Mouse (Mus musculus) CH12.LX (cell line): ENCODE measurements around the gene Flad1. TPM values are rescaled to one million over a fixed set of nuclear protein-coding genes. Genes with fewer than 3 reads are reported as not detected.

Experiments used
- DNase-seq: peaks from one replicate; pipeline ENCODE4 v3.0.0-alpha.2; 2013; ENCODE audit errors: extremely low read depth
- H3K27ac ChIP-seq: 2 replicates; pipeline ENCODE4 v1.5.1; 2012; ENCODE audit warnings: low read depth, mild to moderate bottlenecking, control low read depth, moderate library complexity; ENCODE audit not compliant: insufficient read depth
- H3K27me3 ChIP-seq: replicated peaks from 2 replicates; pipeline ENCODE3; 2012; ENCODE audit warnings: inconsistent platforms
- H3K36me3 ChIP-seq, 2 experiments: replicated peaks in 1 of 2; 2 replicates each; pipeline versions ENCODE3 to v1.6.1; 2012; ENCODE audit warnings: inconsistent platforms in 1 of 2, low read length in 1 of 2, mild to moderate bottlenecking in 1 of 2, mixed read lengths in 1 of 2, moderate library complexity in 1 of 2; ENCODE audit not compliant: control insufficient read depth in 1 of 2, insufficient read depth in 1 of 2
- H3K4me1 ChIP-seq, 2 experiments: 2 replicates each; pipeline ENCODE4 v1.6.1; 2012; ENCODE audit warnings: inconsistent platforms in 1 of 2, moderate library complexity in 1 of 2; ENCODE audit not compliant: insufficient read depth in 2 of 2, control insufficient read depth in 1 of 2
- H3K4me2 ChIP-seq: 2 replicates; pipeline ENCODE4 v1.6.1; 2012; ENCODE audit warnings: low read depth, mild to moderate bottlenecking, control low read depth; ENCODE audit not compliant: poor library complexity, insufficient read depth, severe bottlenecking
- H3K4me3 ChIP-seq, 3 experiments: fragments of 150-350 bp in 1 of 3; sonication (generic) in 1 of 3; replicated peaks in 1 of 3; 2 replicates each; pipeline versions ENCODE3 to v1.5.1; 2011 to 2012; ENCODE audit warnings: low read depth in 2 of 3, low read length in 2 of 3, mild to moderate bottlenecking in 2 of 3, moderate library complexity in 2 of 3, control low read depth in 1 of 3, improper control_type of control experiment in 1 of 3, inconsistent platforms in 1 of 3, mixed read lengths in 1 of 3; ENCODE audit not compliant: poor library complexity in 1 of 3
- H3K79me2 ChIP-seq: replicated peaks from 2 replicates; pipeline ENCODE4 v1.6.1; 2012; ENCODE audit warnings: mild to moderate bottlenecking, moderate library complexity; ENCODE audit not compliant: control insufficient read depth, poor library complexity, insufficient read depth, severe bottlenecking; ENCODE audit errors: extremely low read depth
- H3K9ac ChIP-seq: 2 replicates; pipeline ENCODE4 v1.6.1; 2012; ENCODE audit warnings: low read depth, mild to moderate bottlenecking, control low read depth, moderate library complexity; ENCODE audit not compliant: insufficient read depth
- H3K9me3 ChIP-seq: replicated peaks from 2 replicates; pipeline ENCODE3; 2012; ENCODE audit warnings: low read length, inconsistent platforms, mixed read lengths
- BHLHE40 ChIP-seq: IDR thresholded peaks from 2 replicates; pipeline ENCODE4 v1.6.1; 2011; ENCODE audit warnings: mild to moderate bottlenecking, low read depth, low read length, improper control_type of control experiment
- CHD1 ChIP-seq: IDR thresholded peaks from 2 replicates; pipeline ENCODE4 v1.6.1; 2012; ENCODE audit warnings: low read depth, low read length, improper control_type of control experiment, inconsistent platforms
- CHD2 ChIP-seq: IDR thresholded peaks from 2 replicates; pipeline ENCODE4 v1.6.1; 2011; ENCODE audit warnings: low read length, improper control_type of control experiment
- CTCF ChIP-seq, 2 experiments: IDR thresholded peaks in 1 of 2; conservative IDR thresholded peaks in 1 of 2; 2 replicates each; pipeline ENCODE4 v1.5.1; 2011 to 2012; ENCODE audit warnings: low read depth in 2 of 2, low read length in 2 of 2, improper control_type of control experiment in 1 of 2, inconsistent platforms in 1 of 2, mild to moderate bottlenecking in 1 of 2, moderate library complexity in 1 of 2
- E2F4 ChIP-seq: IDR thresholded peaks from 2 replicates; pipeline ENCODE4 v1.6.1; 2011; ENCODE audit warnings: low read depth, low read length, improper control_type of control experiment; ENCODE audit not compliant: insufficient replicate concordance
- ELF1 ChIP-seq: IDR thresholded peaks from 2 replicates; pipeline ENCODE4 v1.6.1; 2014; ENCODE audit warnings: low read depth, mild to moderate bottlenecking, inconsistent platforms, low read length, improper control_type of control experiment
- EP300 ChIP-seq: IDR thresholded peaks from 2 replicates; pipeline ENCODE4 v1.6.1; 2011; ENCODE audit warnings: low read length, improper control_type of control experiment
- ETS1 ChIP-seq: conservative IDR thresholded peaks from 2 replicates; pipeline ENCODE4 v1.6.1; 2012; ENCODE audit warnings: low read depth, mild to moderate bottlenecking, inconsistent platforms, low read length, improper control_type of control experiment, moderate library complexity
- GABPA ChIP-seq: IDR thresholded peaks from 2 replicates; pipeline ENCODE4 v1.6.1; 2012; ENCODE audit warnings: low read depth, low read length, improper control_type of control experiment, inconsistent platforms; ENCODE audit not compliant: insufficient replicate concordance
- HCFC1 ChIP-seq: IDR thresholded peaks from 2 replicates; pipeline ENCODE4 v1.6.1; 2012; ENCODE audit warnings: low read depth, mild to moderate bottlenecking, inconsistent platforms, low read length, improper control_type of control experiment
- IRF4 ChIP-seq: IDR thresholded peaks from 2 replicates; pipeline ENCODE4 v1.6.1; 2014; ENCODE audit warnings: low read depth, mild to moderate bottlenecking, inconsistent platforms, low read length, improper control_type of control experiment
- JUN ChIP-seq: IDR thresholded peaks from 2 replicates; pipeline ENCODE4 v1.6.1; 2011; ENCODE audit warnings: low read depth, mild to moderate bottlenecking, low read length, improper control_type of control experiment, moderate library complexity; ENCODE audit not compliant: insufficient read depth
- JUND ChIP-seq: conservative IDR thresholded peaks from 2 replicates; pipeline ENCODE4 v1.6.1; 2011; ENCODE audit warnings: low read depth, low read length, improper control_type of control experiment
- KAT2A ChIP-seq: IDR thresholded peaks from 2 replicates; pipeline ENCODE4 v1.6.1; 2012; ENCODE audit warnings: low read length, improper control_type of control experiment, inconsistent platforms; ENCODE audit not compliant: insufficient replicate concordance
- MAFK ChIP-seq: IDR thresholded peaks from 2 replicates; pipeline ENCODE4 v1.6.1; 2011; ENCODE audit warnings: low read length, improper control_type of control experiment; ENCODE audit not compliant: insufficient replicate concordance
- MAX ChIP-seq: IDR thresholded peaks from 2 replicates; pipeline ENCODE4 v1.6.1; 2011; ENCODE audit warnings: low read length, improper control_type of control experiment
- MAZ ChIP-seq: IDR thresholded peaks from 2 replicates; pipeline ENCODE4 v1.6.1; 2012; ENCODE audit warnings: low read depth, mild to moderate bottlenecking, inconsistent platforms, low read length, improper control_type of control experiment, moderate library complexity
- MEF2A ChIP-seq: IDR thresholded peaks from 2 replicates; pipeline ENCODE4 v1.6.1; 2014; ENCODE audit warnings: low read depth, mild to moderate bottlenecking, inconsistent platforms, low read length, improper control_type of control experiment, borderline replicate concordance
- MXI1 ChIP-seq: IDR thresholded peaks from 2 replicates; pipeline ENCODE4 v1.6.1; 2011; ENCODE audit warnings: mild to moderate bottlenecking, low read depth, low read length, improper control_type of control experiment
- MYC ChIP-seq: IDR thresholded peaks from 2 replicates; pipeline ENCODE4 v1.6.1; 2011; ENCODE audit warnings: low read depth, mild to moderate bottlenecking, improper control_type of control experiment, low read length
- NELFE ChIP-seq: IDR thresholded peaks from 2 replicates; pipeline ENCODE4 v1.6.1; 2011; ENCODE audit warnings: low read depth, low read length, improper control_type of control experiment
- NRF1 ChIP-seq: IDR thresholded peaks from 2 replicates; pipeline ENCODE4 v1.6.1; 2014; ENCODE audit warnings: low read depth, mild to moderate bottlenecking, inconsistent platforms, low read length, improper control_type of control experiment, moderate library complexity
- PAX5 ChIP-seq: IDR thresholded peaks from 2 replicates; pipeline ENCODE4 v1.6.1; 2012; ENCODE audit warnings: low read length, inconsistent platforms, mixed read lengths
- POLR2A ChIP-seq: IDR thresholded peaks from 2 replicates; pipeline ENCODE4 v1.6.1; 2011; ENCODE audit warnings: low read depth, mild to moderate bottlenecking, improper control_type of control experiment, low read length
- POLR2AphosphoS2 ChIP-seq: IDR thresholded peaks from 2 replicates; pipeline ENCODE4 v1.6.1; 2011; ENCODE audit warnings: low read depth, low read length, improper control_type of control experiment
- RAD21 ChIP-seq: IDR thresholded peaks from 2 replicates; pipeline ENCODE4 v1.6.1; 2011; ENCODE audit warnings: low read depth, mild to moderate bottlenecking, low read length, improper control_type of control experiment, moderate library complexity
- RCOR1 ChIP-seq: conservative IDR thresholded peaks from 2 replicates; pipeline ENCODE4 v1.6.1; 2012; ENCODE audit warnings: low read depth, mild to moderate bottlenecking, inconsistent platforms, low read length, improper control_type of control experiment
- SIN3A ChIP-seq: IDR thresholded peaks from 2 replicates; pipeline ENCODE4 v1.6.1; 2012; ENCODE audit warnings: low read length, improper control_type of control experiment, inconsistent platforms
- SMC3 ChIP-seq: IDR thresholded peaks from 2 replicates; pipeline ENCODE4 v1.6.1; 2011; ENCODE audit warnings: low read depth, low read length, improper control_type of control experiment
- TBP ChIP-seq: conservative IDR thresholded peaks from 2 replicates; pipeline ENCODE4 v1.6.1; 2011; ENCODE audit warnings: low read depth, low read length, improper control_type of control experiment
- TCF12 ChIP-seq: IDR thresholded peaks from 2 replicates; pipeline ENCODE4 v1.6.1; 2014; ENCODE audit warnings: low read depth, mild to moderate bottlenecking, inconsistent platforms, low read length, improper control_type of control experiment
- UBTF ChIP-seq: IDR thresholded peaks from 2 replicates; pipeline ENCODE4 v1.6.1; 2012; ENCODE audit warnings: low read depth, mild to moderate bottlenecking, inconsistent platforms, low read length, improper control_type of control experiment, moderate library complexity
- USF1 ChIP-seq: IDR thresholded peaks from 2 replicates; pipeline ENCODE4 v1.6.1; 2014; ENCODE audit warnings: low read depth, mild to moderate bottlenecking, inconsistent platforms, low read length, improper control_type of control experiment
- USF2 ChIP-seq: conservative IDR thresholded peaks from 2 replicates; pipeline ENCODE4 v1.6.1; 2011; ENCODE audit warnings: low read depth, low read length, improper control_type of control experiment
- ZC3H11A ChIP-seq: IDR thresholded peaks from 2 replicates; pipeline ENCODE4 v1.6.1; 2012; ENCODE audit warnings: low read depth, mild to moderate bottlenecking, inconsistent platforms, low read length, improper control_type of control experiment
- ZKSCAN1 ChIP-seq: IDR thresholded peaks from 2 replicates; pipeline ENCODE4 v1.6.1; 2012; ENCODE audit warnings: low read depth, inconsistent platforms, low read length, improper control_type of control experiment, borderline replicate concordance
- ZMIZ1 ChIP-seq: IDR thresholded peaks from 2 replicates; pipeline ENCODE4 v1.6.1; 2012; ENCODE audit warnings: low read depth, mild to moderate bottlenecking, inconsistent platforms, low read length, improper control_type of control experiment
- dilution Hi-C: fragments of 300-500 bp; cut with MboI; formaldehyde crosslinking; loops from 2 replicates; pipeline ENCODE4 v1.14.3; 2020; ENCODE audit warnings: low sequenced_read_pairs; ENCODE audit not compliant: extremely low pct_unique_long_range_greater_than_20kb, extremely low pct_ligation_motif_present
- in situ Hi-C: fragments of 300-500 bp; cut with MboI; formaldehyde crosslinking; loops from 3 replicates; pipeline ENCODE4 v1.14.3; 2019; ENCODE audit warnings: low sequenced_read_pairs, low pct_ligation_motif_present, low pct_unique_long_range_greater_than_20kb, mixed read lengths
- polyA plus RNA-seq: library from polyadenylated mRNA; unstranded; fragments of >175 nt; gene quantifications from 2 replicates; pipeline ENCODE4 v1.2.1, GENCODE M21; 2012; ENCODE audit warnings: low read depth; ENCODE audit not compliant: insufficient read length
- total RNA-seq, 2 experiments: library from RNA; depleted of rRNA; stranded (reverse); fragments of 300-350 nt in 1 of 2; fragments of >200 nt in 1 of 2; gene quantifications; 2 replicates each; pipeline ENCODE4 v1.2.3; 2012 to 2014

The Flad1 gene
- total and polyA plus RNA-seq, 3 experiments: 26.0 to 31.1 (median 26.9) TPM

DNA sequence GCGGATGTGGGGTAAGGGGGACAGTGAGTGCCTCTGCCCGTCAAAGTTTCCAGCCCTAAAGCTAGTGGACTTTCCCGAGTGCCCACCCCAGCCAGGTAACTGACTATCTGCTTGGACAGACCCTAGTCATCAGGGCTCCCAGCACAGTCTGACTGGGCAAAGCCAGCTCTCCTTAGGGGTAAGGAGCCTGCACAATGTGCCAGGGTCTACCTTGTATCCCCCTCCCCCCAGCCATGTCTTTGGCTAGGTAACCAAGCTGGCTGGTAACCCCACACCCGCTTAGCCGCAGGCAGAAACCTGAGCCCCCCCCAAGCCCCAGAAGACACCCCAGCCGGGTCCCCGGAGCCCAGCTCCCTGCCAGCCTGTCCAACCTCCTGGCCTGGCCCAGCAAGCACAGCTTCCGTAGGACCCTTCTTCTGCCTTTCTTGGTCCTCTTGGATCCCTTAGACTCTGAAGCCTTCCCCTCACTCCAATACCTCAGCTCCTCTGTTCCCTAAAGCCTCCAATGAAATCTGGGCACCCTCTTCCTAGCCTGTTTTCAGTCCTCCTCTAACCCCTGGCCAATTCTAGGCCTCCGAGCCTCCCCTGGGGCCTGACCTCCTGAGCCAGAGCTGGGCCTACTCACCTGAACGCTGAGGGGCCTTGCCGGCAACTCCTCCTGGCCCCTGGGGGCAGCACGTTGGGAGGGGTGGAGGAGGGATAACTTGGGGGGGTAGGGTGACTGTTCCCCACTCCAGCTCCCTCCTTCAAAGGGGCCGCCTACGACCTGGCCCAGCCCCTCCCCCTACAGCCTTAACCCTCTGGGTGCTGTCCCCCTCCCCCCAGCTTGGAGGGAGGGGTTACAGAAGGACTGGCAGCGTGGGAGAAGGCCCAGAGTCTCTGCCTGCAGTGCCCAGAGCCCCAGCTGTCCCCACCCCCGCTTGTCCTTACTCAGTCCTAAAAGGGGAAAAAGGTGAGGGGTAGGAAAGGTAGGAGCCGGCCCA, 24.9 kb downstream of the Flad1 start:
- peak overlapping the region; percentile 73 for H3K9ac ChIP-seq
- no peak for DNase-seq
- peak overlapping the region; percentile 79 for H3K4me2 ChIP-seq
- no peaks in the 10 kb centered on the region for H3K9me3 ChIP-seq
- dilution Hi-C loops (no loop called here), in situ Hi-C loops (no loop called here)
- H3K27me3 ChIP-seq: no peaks in the 10 kb centered on the region
- H3K27ac ChIP-seq: peak overlapping the region; percentile 99
- H3K4me1 ChIP-seq: peaks cover 20 to 84% of the 10 kb centered on the region in 2 experiments
- H3K79me2 ChIP-seq: peaks cover 57% of the 10 kb centered on the region
- peaks cover 14 to 31% of the 10 kb centered on the region in 2 experiments for H3K36me3 ChIP-seq
- H3K4me3 ChIP-seq: peak overlapping the region; percentile 63 to 71 (median 64)
- TF ChIP-seq POLR2AphosphoS2 (no peak), CTCF (conservative IDR thresholded peaks at IDR 0.05 in 1 of 2, IDR thresholded peaks at IDR 0.05 in 1 of 2; ENCODE audit: low read depth in 2 of 2, low read length in 2 of 2) (no peak), USF2 (no peak), ELF1 (no peak), EP300 (no peak), POLR2A (peak; percentile 18; the same call in 1 of the 2 replicates), IRF4 (no peak), ZMIZ1 (0 out of 2 replicates have a peak, but pooled peaks have one; percentile 54), NRF1 (no peak), CHD1 (no peak), GABPA (no peak), ZC3H11A (no peak), NELFE (no peak), RCOR1 (0 out of 2 replicates have a peak, but pooled peaks have one; percentile 27), USF1 (no peak), RAD21 (no peak), MAZ (peak; percentile 89), MYC (0 out of 2 replicates have a peak, but pooled peaks have one; percentile 20), MEF2A (0 out of 2 replicates have a peak, but pooled peaks have one; percentile 12), UBTF (no peak), CHD2 (peak; percentile 95), MXI1 (no peak; the same call in 1 of the 2 replicates), JUND (no peak), HCFC1 (peak; percentile 58; the same call in 1 of the 2 replicates), ETS1 (no peak), TBP (no peak), ZKSCAN1 (no peak), BHLHE40 (peak; percentile 35; the same call in 1 of the 2 replicates), TCF12 (peak; percentile 40; the same call in 1 of the 2 replicates), SIN3A (0 out of 2 replicates have a peak, but pooled peaks have one; percentile 26), SMC3 (no peak), E2F4 (no peak), MAFK (no peak), MAX (0 out of 2 replicates have a peak, but pooled peaks have one; percentile 20), JUN (no peak), KAT2A (0 out of 2 replicates have a peak, but pooled peaks have one; percentile 43), PAX5 (no peak)
